Mouse (Mus musculus): ENCODE measurements at regions not wholly inside any gene's neighbourhood (a gene's known extent, or its start where the extent isn't known, plus 50 kb on each side); places are given as distances from the start of the nearest gene placed in this dataset.

- H3K4me3 ChIP-seq, result no peak overlapping the region
- no peak for DNase-seq (ENCODE audit: low spot score in 2 of 2)
- no peak overlapping the region for H3K27ac ChIP-seq
- TF ChIP-seq CTCF (conservative IDR thresholded peaks at IDR 0.05), result no peak
Measured at GRCm38 (mm10) chr12:118566681-118567080, 265.4 kb upstream of the Sp4 start.

GRCm38 (mm10) chr12:118564394-118565112 is 263.3 kb upstream of the Sp4 start:
- no peak overlapping the region for H3K27ac ChIP-seq
- no peak for TF ChIP-seq CTCF (conservative IDR thresholded peaks at IDR 0.05)

GRCm38 (mm10) chr12:118562226-118562625 is 261.0 kb upstream of the Sp4 start:
- Histone ChIP-seq H3K4me3 (no peak overlapping the region), H3K27ac (no peak overlapping the region)
- no peak for TF ChIP-seq CTCF (conservative IDR thresholded peaks at IDR 0.05)
- no peak for DNase-seq (ENCODE audit: low spot score in 2 of 2)

More at GRCm38 (mm10) chr12:118564394-118565112, 263.3 kb upstream of the Sp4 start:
- no peak for DNase-seq (ENCODE audit: low spot score in 2 of 2)
- no peak overlapping the region for H3K4me3 ChIP-seq

- Histone ChIP-seq H3K4me3 (no peak overlapping the region), H3K27ac (no peak overlapping the region)
- TF ChIP-seq CTCF (conservative IDR thresholded peaks at IDR 0.05), result no peak
Measured at GRCm38 (mm10) chr12:118549071-118549470, 247.8 kb upstream of the Sp4 start.

GRCm38 (mm10) chr12:118540336-118540735 is 239.1 kb upstream of the Sp4 start:
- DNase-seq (ENCODE audit: low spot score in 2 of 2), result no peak
- Histone ChIP-seq H3K4me3 (no peak overlapping the region), H3K27ac (no peak overlapping the region)
- no peak for TF ChIP-seq CTCF (conservative IDR thresholded peaks at IDR 0.05)

More at GRCm38 (mm10) chr12:118549071-118549470, 247.8 kb upstream of the Sp4 start:
- DNase-seq (ENCODE audit: low spot score in 2 of 2), result no peak

GRCm38 (mm10) chr12:118530514-118530913 is 229.3 kb upstream of the Sp4 start:
- TF ChIP-seq CTCF (conservative IDR thresholded peaks at IDR 0.05), result no peak
- H3K27ac ChIP-seq, result no peak overlapping the region
- no peak for DNase-seq (ENCODE audit: low spot score in 2 of 2)
- no peak overlapping the region for H3K4me3 ChIP-seq

GRCm38 (mm10) chr12:118529428-118530361 is 228.5 kb upstream of the Sp4 start:
- no peak for DNase-seq (ENCODE audit: low spot score in 2 of 2)
- H3K4me3 ChIP-seq, result no peak overlapping the region
- no peak for TF ChIP-seq CTCF (conservative IDR thresholded peaks at IDR 0.05)
- no peak overlapping the region for H3K27ac ChIP-seq

GRCm38 (mm10) chr12:118521770-118522169 is 220.5 kb upstream of the Sp4 start:
- no peak overlapping the region for H3K4me3 ChIP-seq
- no peak overlapping the region for H3K27ac ChIP-seq
- no peak for TF ChIP-seq CTCF (conservative IDR thresholded peaks at IDR 0.05)
- no peak for DNase-seq (ENCODE audit: low spot score in 2 of 2)

GRCm38 (mm10) chr12:118521329-118521728 is 220.1 kb upstream of the Sp4 start:
- TF ChIP-seq CTCF (conservative IDR thresholded peaks at IDR 0.05), result no peak

GRCm38 (mm10) chr12:118519801-118520327 is 218.6 kb upstream of the Sp4 start:
- TF ChIP-seq CTCF (conservative IDR thresholded peaks at IDR 0.05), result no peak
- DNase-seq (ENCODE audit: low spot score in 2 of 2), result no peak
- H3K4me3 ChIP-seq, result no peak overlapping the region
- no peak overlapping the region for H3K27ac ChIP-seq

More at GRCm38 (mm10) chr12:118521329-118521728, 220.1 kb upstream of the Sp4 start:
- Histone ChIP-seq H3K27ac (no peak overlapping the region), H3K4me3 (no peak overlapping the region)
- no peak for DNase-seq (ENCODE audit: low spot score in 2 of 2)

GRCm38 (mm10) chr12:118510989-118511388 is 209.7 kb upstream of the Sp4 start:
- TF ChIP-seq CTCF (conservative IDR thresholded peaks at IDR 0.05), result no peak
- no peak overlapping the region for H3K4me3 ChIP-seq
- no peak overlapping the region for H3K27ac ChIP-seq
- no peak for DNase-seq (ENCODE audit: low spot score in 2 of 2)

GRCm38 (mm10) chr12:118508972-118509917 is 208.0 kb upstream of the Sp4 start:
- DNase-seq (ENCODE audit: low spot score in 2 of 2), result no peak
- H3K4me3 ChIP-seq, result no peak overlapping the region
- no peak overlapping the region for H3K27ac ChIP-seq
- no peak for TF ChIP-seq CTCF (conservative IDR thresholded peaks at IDR 0.05)

All from layer of hippocampus, adult 2 months (tissue).